Mouse (Mus musculus) WW6 (cell line): ENCODE data around the gene Spc24.

ENCODE experiments used
- DNase-seq: peaks from one replicate; pipeline ENCODE4 v3.0.0-alpha.2; 2013; ENCODE audit warnings: low read depth, low spot score

Spc24 gene

GRCm38 (mm10) chr9:21748491-21748890 is 11.6 kb downstream of the Spc24 start:
- no peak for DNase-seq

DNA sequence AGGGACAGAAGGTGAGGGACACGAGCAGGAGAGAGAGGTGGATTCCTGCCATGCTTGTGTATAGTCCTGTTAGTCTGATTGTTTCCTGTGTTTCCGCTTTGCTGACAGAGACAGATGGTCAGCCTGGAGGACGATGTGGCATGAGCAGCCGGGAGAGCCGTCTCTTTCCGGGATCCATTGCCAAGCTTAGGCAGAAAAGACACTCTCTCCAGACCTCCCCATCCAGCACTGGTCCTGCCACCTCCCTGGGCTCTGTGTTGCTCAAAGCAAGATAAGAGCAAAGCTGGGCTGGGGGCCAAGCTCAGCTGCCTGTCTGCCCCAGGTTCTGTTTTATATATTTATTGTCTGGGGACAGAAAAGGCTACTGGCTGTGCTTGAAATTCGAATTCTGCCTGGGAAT is 12.1 kb downstream of the Spc24 start:
- DNase-seq, result no peak

DNA sequence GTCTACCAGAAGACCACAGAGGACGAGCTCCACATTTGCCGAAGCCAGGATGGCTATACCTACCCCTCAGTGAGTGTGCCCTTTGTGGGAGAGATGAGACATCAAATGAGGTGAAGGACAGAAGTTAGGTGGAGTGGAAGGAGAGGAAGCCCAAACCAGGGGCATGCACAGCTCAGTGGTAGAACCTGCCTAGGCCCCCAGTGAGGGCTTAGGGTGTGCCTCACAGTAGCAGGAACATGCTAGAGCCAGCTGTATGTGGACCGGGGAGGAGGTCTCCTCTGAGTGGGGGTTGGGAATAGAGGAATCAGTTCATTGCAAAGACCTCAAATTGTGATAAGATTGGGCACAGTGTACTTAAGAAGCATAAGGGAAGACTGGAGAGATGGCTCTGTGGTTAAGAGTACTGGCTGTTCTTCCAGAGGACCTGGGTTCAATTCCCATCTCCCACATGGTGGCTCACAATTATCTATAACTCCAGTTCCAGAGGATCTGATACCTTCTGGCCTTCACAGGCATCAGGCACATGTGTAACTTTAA is 12.8 kb downstream of the Spc24 start:
- no peak for DNase-seq

DNA sequence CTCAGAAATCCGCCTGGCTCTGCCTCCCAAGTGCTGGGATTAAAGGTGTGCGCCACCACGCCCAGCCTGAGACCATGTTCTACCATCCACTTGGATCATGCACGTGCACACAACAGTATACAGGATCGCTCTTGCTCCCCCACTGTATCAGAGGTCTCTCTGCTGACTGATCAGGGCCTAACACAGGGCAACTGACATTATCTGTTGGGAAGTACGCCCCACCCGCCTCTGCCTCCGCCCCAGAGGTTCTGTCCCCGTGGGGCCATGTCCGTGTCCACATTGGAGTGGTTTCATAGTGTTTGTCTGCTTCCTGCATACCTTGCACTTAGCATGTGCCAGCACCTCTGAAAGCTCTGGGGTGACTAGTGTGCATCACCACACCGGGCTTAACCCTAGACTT is 18.6 kb downstream of the Spc24 start:
- no peak for DNase-seq

DNA sequence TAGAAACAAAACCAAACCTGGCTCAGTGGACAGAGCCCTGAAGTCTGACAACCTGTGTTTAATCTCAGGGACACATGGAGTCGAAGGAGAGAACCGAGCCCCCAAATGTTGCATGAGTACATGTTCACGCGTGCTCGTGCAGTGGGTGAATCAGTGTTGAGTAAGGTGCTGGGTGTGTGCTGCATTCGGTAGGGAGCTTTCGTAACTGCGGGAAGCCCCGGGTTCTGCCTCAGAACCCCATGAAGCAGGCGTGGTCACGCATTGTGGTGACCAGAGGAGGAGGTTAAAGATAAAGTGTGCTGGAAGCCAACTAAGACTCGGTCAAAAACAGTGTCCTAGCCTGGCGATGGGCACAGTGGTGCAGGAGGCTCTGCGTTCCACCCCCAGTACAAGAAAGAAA is 19.7 kb downstream of the Spc24 start:
- DNase-seq, result no peak

DNA sequence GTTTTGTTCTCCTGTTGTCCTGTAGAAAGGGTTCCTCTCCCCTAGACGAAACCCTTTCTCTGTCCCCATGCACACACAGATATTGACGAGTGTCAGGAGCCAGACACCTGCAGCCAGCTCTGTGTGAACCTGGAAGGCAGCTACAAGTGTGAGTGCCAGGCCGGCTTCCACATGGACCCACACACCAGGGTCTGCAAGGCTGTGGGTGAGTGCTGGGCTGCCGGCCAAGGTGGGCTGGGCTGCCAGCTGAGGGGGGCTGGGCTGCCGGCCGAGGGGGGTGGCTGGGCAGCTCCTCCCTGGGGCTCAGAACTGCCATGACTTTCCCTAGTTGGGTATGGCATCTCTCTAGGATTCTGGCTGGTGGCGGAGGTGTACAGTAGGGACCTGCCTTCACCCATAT is 21.3 kb downstream of the Spc24 start:
- no peak for DNase-seq

GRCm38 (mm10) chr9:21737188-21737587 is 22.9 kb downstream of the Spc24 start:
- DNase-seq, result no peak

- DNase-seq, result no peak
These were observed 23.5 kb downstream of the Spc24 start for GRCm38 (mm10) chr9:21736580-21736979.

- DNase-seq, result no peak
These were observed 25.0 kb downstream of the Spc24 start for GRCm38 (mm10) chr9:21735126-21735525.

- DNase-seq, result no peak
These were observed 26.1 kb downstream of the Spc24 start for GRCm38 (mm10) chr9:21733989-21734388.

DNA sequence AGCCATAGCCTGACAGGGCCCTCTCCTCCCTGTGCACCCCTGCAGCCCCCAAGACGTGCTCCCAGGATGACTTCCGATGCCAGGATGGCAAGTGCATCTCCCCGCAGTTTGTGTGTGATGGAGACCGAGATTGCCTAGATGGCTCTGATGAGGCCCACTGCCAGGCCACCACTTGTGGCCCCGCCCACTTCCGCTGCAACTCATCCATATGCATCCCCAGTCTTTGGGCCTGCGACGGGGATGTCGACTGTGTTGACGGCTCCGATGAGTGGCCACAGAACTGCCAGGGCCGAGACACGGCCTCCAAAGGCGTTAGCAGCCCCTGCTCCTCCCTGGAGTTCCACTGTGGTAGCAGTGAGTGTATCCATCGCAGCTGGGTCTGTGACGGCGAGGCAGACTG is 26.7 kb downstream of the Spc24 start:
- no peak for DNase-seq

GRCm38 (mm10) chr9:21732288-21732687 is 27.8 kb downstream of the Spc24 start:
- DNase-seq, result no peak

GRCm38 (mm10) chr9:21729264-21729663 is 30.8 kb downstream of the Spc24 start:
- DNase-seq, result no peak

DNA sequence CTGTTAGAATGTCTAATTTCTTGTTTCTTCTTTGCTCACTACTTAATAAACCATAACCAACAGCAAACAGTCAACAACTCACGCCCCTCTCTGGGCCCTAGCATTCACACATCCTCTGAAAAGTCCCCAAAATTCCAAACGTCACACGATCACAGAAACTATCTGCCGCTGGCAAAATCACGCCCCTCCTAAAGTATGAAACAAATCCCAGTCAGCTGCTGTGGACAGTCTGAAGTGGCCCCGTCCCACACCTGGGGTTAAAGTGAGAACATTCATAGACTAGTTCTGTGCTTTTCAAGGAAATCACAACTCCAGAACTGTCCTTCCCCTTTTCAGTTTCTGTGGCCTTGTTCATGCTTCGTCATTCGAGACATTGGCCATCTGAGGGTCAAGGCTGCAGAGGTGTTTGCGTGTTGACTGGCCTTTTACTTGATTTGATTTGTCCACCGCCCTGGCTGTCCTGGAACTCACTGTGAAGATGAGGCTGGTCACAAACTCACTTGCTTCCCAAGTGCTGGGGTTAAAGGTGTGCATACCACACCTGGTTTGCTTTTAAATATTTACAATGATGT is 31.8 kb downstream of the Spc24 start:
- no peak for DNase-seq

- no peak for DNase-seq
These were observed 33.7 kb downstream of the Spc24 start for GRCm38 (mm10) chr9:21726218-21726975.

DNA sequence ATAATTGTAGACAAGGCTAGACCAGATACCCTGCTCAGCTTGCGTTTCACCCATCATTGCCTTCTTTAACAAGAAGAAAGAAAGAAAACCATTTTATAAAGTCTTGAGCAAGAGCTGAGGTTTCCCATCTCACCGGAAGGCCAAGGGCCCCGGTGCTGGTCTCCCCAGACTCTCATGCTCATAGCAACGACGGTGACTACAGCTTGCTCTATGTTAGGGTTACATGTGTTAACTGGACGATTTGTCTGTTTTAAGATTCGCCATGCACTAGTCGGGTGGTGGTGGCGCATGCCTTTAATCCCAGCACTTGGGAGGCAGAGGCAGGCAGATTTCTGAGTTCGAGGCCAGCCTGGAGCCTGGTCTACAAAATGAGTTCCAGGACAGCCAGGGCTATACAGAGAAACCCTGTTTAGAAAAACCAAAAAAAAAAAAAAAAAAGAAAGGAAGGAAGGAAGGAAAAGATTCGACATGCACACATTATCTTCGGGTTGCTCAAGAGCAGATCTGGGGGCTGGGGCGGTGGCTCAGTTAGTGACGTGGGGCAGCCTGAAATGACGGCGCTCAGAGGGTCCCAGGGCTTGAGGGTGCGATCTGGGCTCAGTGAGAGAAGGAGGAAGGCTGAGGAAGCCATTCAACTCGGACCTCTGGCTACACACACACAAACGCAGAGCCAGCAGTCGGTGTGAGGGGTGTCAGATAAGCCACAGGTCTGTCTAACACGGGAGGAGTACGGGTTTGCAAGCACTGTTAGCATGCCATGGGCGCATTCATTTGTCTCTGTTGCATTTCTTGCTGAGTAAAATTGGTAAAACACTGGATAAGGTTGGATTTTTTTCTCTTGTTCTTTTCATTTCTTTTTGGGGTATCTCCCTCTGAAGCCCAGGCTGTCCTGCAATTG is 34.6 kb downstream of the Spc24 start:
- DNase-seq, result no peak

- DNase-seq, result peak; percentile 81
These were observed 36.0 kb downstream of the Spc24 start for GRCm38 (mm10) chr9:21724147-21724536.

GRCm38 (mm10) chr9:21723377-21724146 is 36.5 kb downstream of the Spc24 start, which contains the start of gene Ldlr:
Gene Ldlr (plus strand): TSS chr9:21723483.
- DNase-seq, result peak; percentile 86

- no peak for DNase-seq
These were observed 39.1 kb downstream of the Spc24 start for GRCm38 (mm10) chr9:21721036-21721435.

- DNase-seq, result no peak
These were observed 43.1 kb downstream of the Spc24 start for GRCm38 (mm10) chr9:21717015-21717414.

- DNase-seq, result no peak
These were observed 44.8 kb downstream of the Spc24 start for GRCm38 (mm10) chr9:21715298-21715697.
